Mouse (Mus musculus) forebrain, embryonic 15.5 days (tissue): ENCODE measurements around the gene C77080. TPM values are rescaled to one million over a fixed set of nuclear protein-coding genes. Genes with fewer than 3 reads are reported as not detected.

ENCODE experiments used
- ATAC-seq: fragments of 200-750 bp; cut with Nextera tagmentation; replicated peaks from 2 replicates; pipeline ENCODE4 v1.8.0; 2017; ENCODE audit warnings: mild to moderate bottlenecking, moderate TSS enrichment, moderate library complexity
- H3K27ac ChIP-seq: fragments of 300-500 bp; sonication (generic); replicated peaks from 2 replicates; pipeline ENCODE4 v1.5.1; 2015; ENCODE audit warnings: mild to moderate bottlenecking, inconsistent platforms
- H3K27me3 ChIP-seq: fragments of 300-500 bp; sonication (generic); 2 replicates; pipeline ENCODE4 v1.6.1; 2015; ENCODE audit warnings: inconsistent platforms
- H3K36me3 ChIP-seq: fragments of 300-500 bp; sonication (generic); 2 replicates; pipeline ENCODE4 v1.6.1; 2015; ENCODE audit warnings: mild to moderate bottlenecking, inconsistent platforms
- H3K4me1 ChIP-seq: fragments of 300-500 bp; sonication (generic); 2 replicates; pipeline ENCODE4 v1.6.1; 2015; ENCODE audit warnings: inconsistent platforms
- H3K4me2 ChIP-seq: fragments of 300-500 bp; sonication (generic); replicated peaks from 2 replicates; pipeline ENCODE4 v1.6.1; 2015; ENCODE audit warnings: mild to moderate bottlenecking, inconsistent platforms
- H3K4me3 ChIP-seq: fragments of 300-500 bp; sonication (generic); 2 replicates; pipeline ENCODE4 v1.5.1; 2015; ENCODE audit warnings: mild to moderate bottlenecking, inconsistent platforms
- H3K9ac ChIP-seq: fragments of 300-500 bp; sonication (generic); replicated peaks from 2 replicates; pipeline ENCODE4 v1.6.1; 2015; ENCODE audit warnings: mild to moderate bottlenecking, inconsistent platforms
- H3K9me3 ChIP-seq: fragments of 300-500 bp; sonication (generic); 2 replicates; pipeline ENCODE4 v1.6.1; 2016; ENCODE audit warnings: inconsistent platforms
- WGBS: fragments of 180-500 bp; shearing (Covaris S2); methylation state at CpG from one replicate; pipeline ENCODE4 v1.1.7; 2015; ENCODE audit warnings: mixed read lengths; 5-methylcytosine and 5-hydroxymethylcytosine counted together
- polyA plus RNA-seq: library from polyadenylated mRNA; unstranded; fragments of >200 nt; fragmentation: Nextera tagmentation; extraction: Ambion mirVana; gene quantifications from 2 replicates; pipeline ENCODE4 v1.2.1, GENCODE M21; 2015

C77080 gene
- polyA plus RNA-seq, 1 experiment from 2014 or later: 4.1 TPM

DNA sequence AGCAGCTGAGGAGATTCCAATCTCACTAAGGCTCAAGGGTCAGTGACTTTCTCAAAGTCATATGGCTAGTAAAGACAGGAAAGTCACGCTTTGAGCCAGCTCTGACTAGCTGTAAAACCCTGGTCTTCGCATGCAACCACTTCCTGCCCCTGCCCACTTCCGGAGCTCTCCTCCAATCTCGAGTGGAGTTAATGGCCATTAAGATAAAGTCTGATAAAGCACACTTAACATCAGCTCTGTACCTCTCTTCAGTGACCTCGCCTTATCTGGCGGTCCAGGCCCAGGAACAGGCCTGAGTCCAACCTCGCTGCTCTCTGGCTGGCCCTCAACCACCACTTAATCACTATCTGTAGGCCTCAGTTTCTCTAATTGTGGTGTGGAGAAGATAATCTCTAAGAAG, 26.7 kb downstream of the C77080 start:
- H3K27me3 ChIP-seq: no peaks in the 10 kb centered on the region
- H3K27ac ChIP-seq: no peak overlapping the region
- no peaks in the 10 kb centered on the region for H3K9me3 ChIP-seq
- H3K9ac ChIP-seq: no peak overlapping the region
- no peak for ATAC-seq
- peaks cover 16% of the 10 kb centered on the region for H3K4me1 ChIP-seq
- no peak overlapping the region for H3K4me2 ChIP-seq
- 86% methylated on average over 7 of the region's 7 CpGs for WGBS
- H3K36me3 ChIP-seq: no peaks in the 10 kb centered on the region
- no peak overlapping the region for H3K4me3 ChIP-seq

DNA sequence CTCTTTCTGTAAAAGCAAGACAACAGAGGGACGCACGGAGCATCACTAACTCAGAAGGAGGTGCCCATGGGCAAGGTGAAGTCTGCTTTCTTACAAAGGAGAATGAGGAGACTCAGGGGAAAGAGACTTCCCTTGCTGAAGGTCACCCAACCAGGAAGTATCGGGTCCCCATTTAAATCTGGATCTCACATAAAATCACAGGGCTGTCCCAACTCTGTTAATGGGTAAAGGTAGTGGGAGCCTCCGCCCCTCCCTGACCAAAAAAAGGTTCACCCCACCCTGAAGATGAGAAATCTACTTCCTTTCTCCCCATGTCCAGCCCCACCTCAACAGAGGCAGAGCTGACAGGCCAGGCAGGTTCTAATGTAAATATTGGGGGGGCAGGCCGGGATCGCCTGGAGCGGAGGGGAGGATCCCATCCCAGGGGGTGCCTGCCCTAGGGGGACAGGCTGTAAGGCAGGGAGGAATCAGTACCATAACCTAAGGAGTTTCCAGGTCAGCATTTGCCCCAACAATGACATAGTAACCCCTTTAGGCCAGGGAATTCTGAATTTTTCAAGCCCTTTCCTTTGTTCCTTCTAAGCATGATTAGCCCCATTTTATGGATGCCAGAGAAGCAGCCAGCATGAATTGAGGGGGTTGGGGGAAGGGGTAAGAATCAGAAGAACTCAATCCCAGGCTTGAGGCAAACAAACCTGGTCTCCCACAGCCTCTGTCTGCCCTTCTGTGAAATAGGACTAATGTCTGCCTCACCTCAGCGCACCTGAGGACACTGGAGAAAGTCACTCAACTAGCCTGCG, 28.4 kb downstream of the C77080 start:
- Histone ChIP-seq H3K4me3 (no peak overlapping the region), H3K27ac (no peak overlapping the region), H3K36me3 (no peaks in the 10 kb centered on the region), H3K27me3 (no peaks in the 10 kb centered on the region), H3K9me3 (no peaks in the 10 kb centered on the region), H3K9ac (no peak overlapping the region), H3K4me2 (no peak overlapping the region), H3K4me1 (peaks cover 9% of the 10 kb centered on the region)
- WGBS: 86% methylated on average over 9 of the region's 9 CpGs
- ATAC-seq: no peak

DNA sequence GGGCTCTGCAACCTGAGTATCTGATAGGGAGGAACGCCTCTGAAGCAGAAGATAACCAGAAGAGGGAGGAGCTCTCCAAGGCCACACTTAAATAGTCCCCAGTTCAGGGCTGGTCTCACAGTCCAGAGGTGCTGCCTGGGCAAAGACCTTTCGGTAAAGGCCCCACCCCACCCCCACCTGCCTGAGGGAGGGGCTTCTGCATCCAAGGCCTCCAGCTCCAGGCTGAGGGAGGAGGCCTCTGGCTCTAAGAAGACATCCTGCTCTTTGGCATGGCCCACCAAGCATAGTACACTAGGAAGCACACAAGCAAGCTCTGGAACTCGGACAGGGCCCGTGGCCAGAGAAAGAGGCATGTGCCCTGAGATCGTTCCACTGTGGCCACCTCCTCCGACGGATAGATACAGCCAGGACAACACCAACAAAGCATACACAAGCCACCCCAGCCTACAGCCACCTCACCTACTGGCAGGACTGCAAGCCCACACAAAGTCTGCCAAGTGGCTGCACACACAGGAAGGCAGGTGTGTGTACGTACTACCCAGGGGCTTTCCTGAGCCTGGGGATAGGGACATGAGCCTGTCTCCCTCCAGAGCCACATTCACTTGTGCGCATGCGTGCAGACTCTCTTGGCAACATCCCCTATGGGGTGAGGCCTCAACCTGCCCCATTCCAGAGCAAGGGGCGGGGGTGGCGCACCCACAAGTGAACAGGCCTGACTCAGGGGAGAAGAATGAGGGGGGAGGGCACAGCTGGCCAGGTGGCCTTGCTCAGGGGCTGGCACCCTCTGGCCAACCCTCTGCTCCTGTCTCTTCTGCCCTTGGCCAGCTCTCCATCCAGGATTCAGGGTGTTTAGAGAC, 29.4 kb downstream of the C77080 start:
- Histone ChIP-seq H3K9ac (no peak overlapping the region), H3K36me3 (no peaks in the 10 kb centered on the region), H3K27ac (no peak overlapping the region), H3K9me3 (no peaks in the 10 kb centered on the region), H3K27me3 (no peaks in the 10 kb centered on the region), H3K4me3 (no peak overlapping the region), H3K4me1 (peaks cover 16% of the 10 kb centered on the region), H3K4me2 (no peak overlapping the region)
- WGBS: 68% methylated on average over 12 of the region's 12 CpGs
- no peak for ATAC-seq

DNA sequence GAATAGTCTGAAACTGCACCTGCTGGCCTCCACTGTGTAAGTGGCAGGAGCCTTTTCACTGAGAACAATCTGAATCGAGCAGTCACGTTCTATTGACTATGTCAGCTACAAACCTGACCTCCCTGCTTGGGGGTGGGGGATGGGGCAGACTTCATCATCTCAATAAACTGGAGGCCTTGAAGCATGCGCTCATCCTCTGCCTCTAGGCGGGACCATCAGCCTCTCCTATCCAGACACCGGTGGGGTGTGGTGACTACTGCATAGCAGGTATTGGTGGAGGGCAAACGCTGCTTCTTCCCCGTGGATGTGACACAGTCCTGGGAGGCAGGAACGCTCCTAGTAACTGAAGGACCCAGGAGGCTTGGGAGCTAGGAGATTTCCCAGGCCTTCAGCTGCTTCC, 30.3 kb downstream of the C77080 start:
- Histone ChIP-seq H3K27me3 (no peaks in the 10 kb centered on the region), H3K27ac (no peak overlapping the region), H3K4me2 (no peak overlapping the region), H3K4me3 (no peak overlapping the region), H3K36me3 (no peaks in the 10 kb centered on the region), H3K9ac (no peak overlapping the region), H3K4me1 (peaks cover 25% of the 10 kb centered on the region), H3K9me3 (no peaks in the 10 kb centered on the region)
- 64% methylated on average over 8 of the region's 8 CpGs for WGBS
- ATAC-seq: no peak

DNA sequence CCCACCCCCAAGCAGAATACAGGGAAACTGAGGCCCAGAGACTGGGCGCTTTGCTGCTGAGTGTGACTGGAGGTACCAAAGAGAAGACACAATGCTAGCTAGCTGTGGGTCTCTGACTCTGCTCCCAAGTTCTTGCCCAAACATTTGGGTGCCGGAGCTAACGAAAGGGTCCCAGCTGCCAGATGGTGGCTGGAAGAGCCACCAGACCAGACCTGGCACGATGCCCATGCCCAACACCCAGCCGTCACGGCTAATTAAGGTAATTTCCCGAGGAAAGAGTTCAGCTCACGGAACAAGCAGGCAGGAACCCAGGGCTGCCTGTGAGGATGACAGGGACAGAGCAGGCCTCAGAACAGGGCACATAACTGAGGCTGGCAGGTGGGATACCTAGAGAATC, 33.2 kb downstream of the C77080 start:
- H3K4me2 ChIP-seq: peak overlapping the region; percentile 55
- H3K27ac ChIP-seq: peak overlapping the region; percentile 46
- ATAC-seq: peak; percentile 30
- H3K9me3 ChIP-seq: no peaks in the 10 kb centered on the region
- no peaks in the 10 kb centered on the region for H3K36me3 ChIP-seq
- H3K4me3 ChIP-seq: peak overlapping the region; percentile 44
- H3K27me3 ChIP-seq: no peaks in the 10 kb centered on the region; the same call in 1 of the 2 replicates
- 11% methylated on average over 8 of the region's 8 CpGs for WGBS
- peak overlapping the region; percentile 47 for H3K9ac ChIP-seq
- H3K4me1 ChIP-seq: peaks cover 36% of the 10 kb centered on the region

DNA sequence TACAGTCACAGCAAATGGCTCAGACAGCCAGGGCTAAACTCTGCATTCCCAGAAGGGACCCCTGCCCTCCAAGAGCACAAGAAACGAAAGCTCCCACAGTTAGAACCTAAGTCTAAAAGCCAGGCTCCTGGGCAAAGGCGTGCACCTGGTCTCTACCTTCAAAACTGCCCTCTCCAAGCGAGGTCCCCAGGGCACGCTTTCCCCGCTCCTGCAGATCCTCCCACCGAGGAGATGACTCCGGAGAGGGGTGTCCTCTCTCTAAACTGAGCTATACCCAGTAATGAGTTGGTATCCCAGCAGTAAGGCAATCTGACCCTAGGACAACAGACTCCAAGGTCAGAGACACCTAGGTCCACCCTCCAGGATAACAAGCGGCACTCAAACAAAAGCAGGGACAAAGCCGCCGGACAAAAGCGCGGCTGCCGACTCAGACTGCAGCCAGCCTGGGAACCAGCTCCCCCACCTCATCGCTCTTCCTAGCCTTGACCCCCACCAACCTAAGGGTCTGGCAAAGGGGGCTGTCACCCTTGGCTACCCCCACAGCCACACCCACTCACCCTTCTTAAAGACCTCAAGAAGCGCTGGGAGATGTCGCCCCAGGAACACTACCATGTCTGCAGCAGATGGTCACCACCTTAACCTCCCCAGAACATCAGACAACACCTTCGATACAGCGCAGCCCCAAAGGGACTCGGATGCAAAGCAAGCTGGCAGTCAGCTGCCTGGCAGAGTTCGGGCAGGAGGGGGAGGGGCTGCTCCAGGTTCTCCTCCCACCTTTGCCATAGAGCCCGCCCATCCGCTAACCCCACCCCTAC, 33.8 kb downstream of the C77080 start:
- peak overlapping the region; percentile 55 for H3K4me2 ChIP-seq
- H3K4me1 ChIP-seq: peaks cover 37% of the 10 kb centered on the region
- peak overlapping the region; percentile 46 for H3K27ac ChIP-seq
- H3K9me3 ChIP-seq: no peaks in the 10 kb centered on the region
- peak overlapping the region; percentile 44 for H3K4me3 ChIP-seq
- no peaks in the 10 kb centered on the region for H3K36me3 ChIP-seq
- peak; percentile 50 for ATAC-seq
- H3K9ac ChIP-seq: peak overlapping the region; percentile 47
- 8% methylated on average over 22 of the region's 22 CpGs for WGBS
- no peaks in the 10 kb centered on the region; the same call in 1 of the 2 replicates for H3K27me3 ChIP-seq

DNA sequence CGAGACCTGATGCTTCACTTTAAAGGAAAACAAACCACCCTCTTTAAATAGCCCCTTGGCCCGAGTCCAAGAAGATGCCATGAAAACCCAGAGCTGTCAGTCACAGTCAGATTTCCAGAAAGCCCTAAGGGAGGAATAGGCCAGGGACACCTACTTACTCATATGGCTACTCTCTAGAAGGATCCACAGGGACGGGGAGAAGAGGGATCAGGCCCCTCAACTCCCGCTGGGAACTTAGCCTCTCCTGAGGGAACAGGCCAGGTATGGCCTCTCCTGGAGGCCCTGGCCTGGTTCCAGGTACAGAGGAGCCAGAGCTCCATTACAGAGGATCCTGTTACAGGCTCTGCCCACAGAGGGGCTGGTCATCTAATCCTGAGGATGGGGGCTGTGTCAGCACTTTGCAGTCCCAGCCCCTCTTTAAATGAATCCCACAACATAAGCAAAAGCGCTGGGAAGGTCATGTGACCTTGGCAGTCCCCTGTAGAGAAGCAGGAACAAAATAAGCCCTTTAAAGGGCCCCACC, 34.7 kb downstream of the C77080 start:
- H3K9me3 ChIP-seq: no peaks in the 10 kb centered on the region
- no peak overlapping the region for H3K27ac ChIP-seq
- peak overlapping the region; percentile 55 for H3K4me2 ChIP-seq
- no peaks in the 10 kb centered on the region; the same call in 1 of the 2 replicates for H3K27me3 ChIP-seq
- ATAC-seq: no peak
- H3K9ac ChIP-seq: peak overlapping the region; percentile 47
- H3K4me3 ChIP-seq: peak overlapping the region; percentile 44
- peaks cover 37% of the 10 kb centered on the region for H3K4me1 ChIP-seq
- 12% methylated on average over 5 of the region's 5 CpGs for WGBS
- H3K36me3 ChIP-seq: no peaks in the 10 kb centered on the region

DNA sequence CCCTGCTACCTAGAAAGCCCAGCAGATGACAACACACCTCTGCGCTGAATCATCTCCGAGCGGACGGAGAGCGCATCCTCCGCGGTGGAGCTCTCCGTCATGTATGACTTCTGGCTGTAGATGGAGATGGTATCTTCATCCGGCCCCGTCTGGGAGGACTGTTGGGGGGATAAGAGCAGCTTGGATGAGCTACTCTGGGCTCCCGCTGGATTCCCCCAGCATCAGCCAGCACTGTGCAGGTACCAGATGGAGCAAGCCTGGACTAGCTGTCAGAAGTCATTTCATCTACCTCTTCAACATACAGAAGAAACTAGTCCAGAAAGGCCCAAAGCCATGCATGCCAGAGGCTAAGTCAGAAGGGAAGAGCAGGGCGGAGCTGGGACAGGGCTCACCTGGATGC, 35.9 kb downstream of the C77080 start:
- Histone ChIP-seq H3K36me3 (no peaks in the 10 kb centered on the region), H3K4me3 (no peak overlapping the region), H3K27me3 (no peaks in the 10 kb centered on the region; the same call in 1 of the 2 replicates), H3K9ac (no peak overlapping the region), H3K4me1 (peaks cover 37% of the 10 kb centered on the region), H3K27ac (no peak overlapping the region), H3K4me2 (no peak overlapping the region), H3K9me3 (no peaks in the 10 kb centered on the region)
- no peak for ATAC-seq
- 97% methylated on average over 12 of the region's 12 CpGs for WGBS

DNA sequence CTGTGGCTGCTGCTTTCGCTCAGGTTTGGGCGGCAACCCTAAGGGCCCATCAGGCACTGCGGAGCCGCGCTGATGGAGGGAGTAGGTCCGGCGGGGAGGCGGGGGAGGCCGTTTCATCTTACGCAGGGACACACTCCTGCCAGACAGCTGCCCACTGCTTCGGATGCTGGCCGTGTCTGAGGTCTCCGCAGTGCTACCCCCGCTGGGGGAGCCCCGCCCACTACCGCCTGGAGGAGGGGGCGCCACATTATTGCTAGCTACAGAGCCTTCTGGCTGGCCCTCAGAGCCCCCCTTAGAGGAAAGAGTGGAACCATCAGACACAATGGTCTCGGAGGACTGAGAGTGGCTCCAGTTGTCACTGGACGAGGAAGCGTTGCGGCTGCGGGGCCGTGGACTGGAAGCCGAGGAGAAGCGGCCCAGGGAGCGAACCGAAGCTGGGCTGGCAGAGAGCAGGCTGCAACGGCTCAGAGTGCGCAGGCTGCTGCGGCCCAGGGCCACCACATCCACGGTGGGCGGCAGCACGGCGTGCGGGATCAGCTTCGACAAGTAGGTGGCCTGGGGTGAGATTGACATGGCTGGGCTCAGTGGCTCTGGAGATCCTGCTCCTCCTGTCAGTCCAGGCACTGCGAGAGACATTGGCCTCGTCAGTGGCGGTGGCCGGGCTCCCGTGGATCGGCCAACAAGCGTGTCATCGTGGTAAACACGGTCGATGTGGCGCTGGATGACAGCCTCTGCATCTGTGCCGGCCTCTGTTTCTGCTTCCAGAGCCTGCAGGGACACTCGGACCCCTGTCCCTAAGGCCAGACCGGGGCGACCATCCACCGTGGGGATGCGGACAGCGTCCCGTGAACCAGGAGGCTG, 37.6 kb downstream of the C77080 start:
- peak overlapping the region; percentile 32 for H3K4me3 ChIP-seq
- no peaks in the 10 kb centered on the region for H3K9me3 ChIP-seq
- peaks cover 37% of the 10 kb centered on the region for H3K4me1 ChIP-seq
- no peak for ATAC-seq
- H3K4me2 ChIP-seq: peak overlapping the region; percentile 52
- H3K9ac ChIP-seq: peak overlapping the region; percentile 42
- peaks cover 16% of the 10 kb centered on the region for H3K36me3 ChIP-seq
- no peaks in the 10 kb centered on the region; the same call in 1 of the 2 replicates for H3K27me3 ChIP-seq
- WGBS: 34% methylated on average over 55 of the region's 55 CpGs
- H3K27ac ChIP-seq: no peak overlapping the region

DNA sequence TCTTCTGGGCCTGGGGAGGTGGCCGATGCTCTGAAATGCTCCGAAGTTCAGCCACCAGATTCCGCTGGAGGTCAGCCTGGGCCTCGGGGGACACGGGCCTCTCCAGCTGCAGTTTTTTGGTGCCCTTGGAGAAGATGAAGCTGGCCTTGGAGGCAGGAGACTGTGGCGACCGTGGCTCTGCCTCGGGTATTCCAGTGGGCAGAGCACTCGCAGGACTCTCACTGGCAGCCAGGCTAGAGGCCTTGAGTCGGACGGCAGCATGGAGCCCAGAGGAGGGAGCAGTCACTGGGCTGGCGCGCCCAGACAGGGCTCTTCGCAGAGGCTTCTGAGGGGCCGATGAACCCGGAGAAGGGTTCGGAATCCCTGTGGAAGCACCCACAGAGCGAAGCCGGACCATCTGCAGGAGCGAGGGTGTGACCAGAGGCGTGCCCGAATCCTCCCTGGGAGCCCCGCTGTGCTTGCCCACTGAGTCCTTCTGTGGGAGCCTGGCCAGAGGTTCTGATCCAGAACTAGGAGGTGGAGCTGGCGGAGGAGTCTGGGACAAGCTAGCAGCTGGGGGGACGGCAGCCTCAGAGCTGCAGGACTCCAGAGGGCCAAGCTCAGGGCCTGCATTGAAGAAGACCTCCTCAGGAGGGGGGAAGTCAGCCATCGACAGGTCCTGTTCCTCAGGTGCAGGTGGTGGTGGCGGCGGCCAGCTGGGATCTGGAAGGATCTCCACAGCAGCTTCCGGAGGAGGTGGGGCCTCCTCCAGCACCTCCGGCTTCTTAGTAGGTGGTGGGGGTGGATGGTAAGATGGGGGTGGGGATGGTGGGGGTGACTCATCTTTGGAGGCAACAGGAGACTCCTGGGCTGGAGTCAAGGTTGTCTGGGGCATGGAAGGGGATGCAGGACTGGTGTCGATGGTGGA, 38.9 kb downstream of the C77080 start:
- no peak for ATAC-seq
- WGBS: 79% methylated on average over 31 of the region's 31 CpGs
- H3K4me1 ChIP-seq: peaks cover 26% of the 10 kb centered on the region
- no peaks in the 10 kb centered on the region for H3K9me3 ChIP-seq
- H3K27me3 ChIP-seq: no peaks in the 10 kb centered on the region; the same call in 1 of the 2 replicates
- H3K4me3 ChIP-seq: no peak overlapping the region
- H3K9ac ChIP-seq: no peak overlapping the region
- H3K27ac ChIP-seq: no peak overlapping the region
- H3K36me3 ChIP-seq: peaks cover 30% of the 10 kb centered on the region
- no peak overlapping the region for H3K4me2 ChIP-seq
